Mouse (Mus musculus): ENCODE measurements around the gene Cenps.
"Not testable (repeated sequence)": the region's sequence is repeated elsewhere in the genome, so short reads cannot be mapped to it uniquely, and the experiment has no call there.

Cenps gene

GRCm38 (mm10) chr4:149136982-149137770 is at the start of gene Cenps:
Cenps (minus strand) TSS chr4:149137629.
- peak; percentile 93 for DNase-seq

- peak; percentile 25 for DNase-seq
These were observed 45.3 kb upstream of the Cenps start for GRCm38 (mm10) chr4:149182755-149183154.

DNA sequence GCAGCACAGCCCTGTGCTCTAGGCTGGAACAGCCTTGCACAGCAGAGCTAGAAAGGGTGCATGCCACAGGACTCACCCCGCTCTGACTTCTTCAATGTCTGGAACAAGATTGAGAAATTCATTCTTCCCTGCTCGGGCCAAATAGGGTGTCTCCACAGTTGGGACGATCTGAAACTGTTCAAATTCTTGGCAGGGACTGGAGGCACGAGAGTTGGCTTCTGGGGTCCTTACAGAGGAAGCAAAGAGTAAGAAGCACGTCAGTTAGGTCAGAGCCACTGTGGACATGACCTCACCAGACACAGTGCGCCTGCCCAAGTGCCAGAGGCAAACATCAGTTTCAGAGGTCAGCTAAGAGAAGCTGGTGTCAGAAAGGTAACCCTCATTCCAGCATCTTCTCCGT is 44.8 kb upstream of the Cenps start:
- DNase-seq: no peak

GRCm38 (mm10) chr4:149179573-149179972 is 42.1 kb upstream of the Cenps start:
- DNase-seq: no peak

DNA sequence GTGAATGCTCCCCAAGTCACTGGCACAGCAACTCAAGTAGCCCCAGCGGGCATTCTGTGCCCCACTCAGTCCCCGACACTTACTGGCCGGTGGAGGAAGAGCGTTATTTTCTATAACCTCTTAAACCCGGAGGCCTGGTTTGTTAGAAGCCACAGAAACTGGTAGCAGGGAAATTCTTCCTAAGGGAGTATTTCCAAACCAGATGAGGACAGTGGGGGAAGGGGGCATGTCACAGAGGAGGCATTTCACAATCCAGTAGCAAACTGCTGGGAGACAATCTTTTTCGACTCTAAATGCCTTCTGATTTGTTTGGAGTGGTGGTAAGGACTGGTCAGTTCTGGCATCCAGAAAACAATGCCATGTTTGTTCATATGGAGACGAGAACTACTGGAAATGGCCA is 41.7 kb upstream of the Cenps start:
- DNase-seq: no peak

DNA sequence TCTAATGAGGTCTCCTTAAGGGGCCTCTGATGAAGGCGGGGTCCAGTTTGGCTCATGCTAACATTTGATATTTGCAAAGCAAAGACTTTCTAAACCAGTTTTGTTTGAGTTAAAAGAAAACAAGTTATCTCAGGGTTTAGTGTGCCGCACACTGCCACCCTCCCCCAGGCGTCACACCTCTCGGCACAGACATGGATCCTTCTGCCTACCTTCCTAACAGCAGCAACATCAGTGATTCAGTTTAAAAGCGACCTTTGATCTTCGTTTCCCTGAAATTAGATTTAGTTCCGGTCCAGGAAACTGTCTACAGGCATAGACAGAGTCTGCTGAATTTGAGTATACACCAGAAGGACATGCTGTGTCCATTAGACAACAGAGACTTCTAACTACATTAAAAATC is 40.9 kb upstream of the Cenps start:
- DNase-seq: no peak

DNA sequence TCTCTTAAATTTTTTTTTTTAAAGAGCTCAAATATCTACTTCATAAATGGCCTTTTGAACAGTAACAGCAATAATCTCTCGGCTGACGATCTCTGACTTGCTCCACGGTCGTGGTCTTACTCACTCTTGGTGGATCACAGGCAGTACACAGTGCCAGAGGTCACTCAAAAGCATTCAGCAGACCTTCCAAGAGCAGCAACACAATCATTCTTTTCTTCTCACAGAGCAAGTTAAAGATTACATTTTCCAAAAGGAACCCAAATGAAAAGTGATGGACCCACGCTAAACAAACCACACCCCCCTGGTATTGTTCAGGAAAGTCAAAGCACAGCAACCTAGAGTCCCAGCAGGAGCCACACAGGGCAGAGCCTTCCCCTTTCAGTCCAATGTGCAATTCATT is 39.6 kb upstream of the Cenps start:
- no peak for DNase-seq

GRCm38 (mm10) chr4:149176645-149177044 is 39.2 kb upstream of the Cenps start:
- DNase-seq: no peak

- DNase-seq: no peak
These were observed 36.2 kb upstream of the Cenps start for GRCm38 (mm10) chr4:149173661-149174060.

GRCm38 (mm10) chr4:149172666-149173065 is 35.2 kb upstream of the Cenps start:
- no peak for DNase-seq

DNA sequence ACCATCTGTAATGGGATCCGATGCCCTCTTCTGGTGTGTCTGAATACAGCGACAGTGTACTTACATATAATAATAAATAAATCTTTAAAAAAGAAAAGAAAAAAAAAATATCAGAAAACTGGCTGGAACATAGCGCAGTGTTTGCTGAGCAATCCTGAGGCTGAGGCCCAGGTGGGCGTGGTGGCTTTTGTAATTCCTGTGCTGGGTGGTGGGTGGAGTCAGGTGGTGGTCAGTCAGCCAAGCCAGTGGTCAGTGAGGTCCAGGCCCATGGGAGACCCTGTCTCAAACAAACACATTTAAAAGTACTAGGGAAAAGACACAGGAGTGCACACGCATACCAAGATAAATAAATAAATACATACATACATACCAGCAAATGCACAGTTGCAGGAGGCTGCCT is 34.7 kb upstream of the Cenps start:
- no peak for DNase-seq

- DNase-seq: no peak
These were observed 34.2 kb upstream of the Cenps start for GRCm38 (mm10) chr4:149171581-149171981.

DNA sequence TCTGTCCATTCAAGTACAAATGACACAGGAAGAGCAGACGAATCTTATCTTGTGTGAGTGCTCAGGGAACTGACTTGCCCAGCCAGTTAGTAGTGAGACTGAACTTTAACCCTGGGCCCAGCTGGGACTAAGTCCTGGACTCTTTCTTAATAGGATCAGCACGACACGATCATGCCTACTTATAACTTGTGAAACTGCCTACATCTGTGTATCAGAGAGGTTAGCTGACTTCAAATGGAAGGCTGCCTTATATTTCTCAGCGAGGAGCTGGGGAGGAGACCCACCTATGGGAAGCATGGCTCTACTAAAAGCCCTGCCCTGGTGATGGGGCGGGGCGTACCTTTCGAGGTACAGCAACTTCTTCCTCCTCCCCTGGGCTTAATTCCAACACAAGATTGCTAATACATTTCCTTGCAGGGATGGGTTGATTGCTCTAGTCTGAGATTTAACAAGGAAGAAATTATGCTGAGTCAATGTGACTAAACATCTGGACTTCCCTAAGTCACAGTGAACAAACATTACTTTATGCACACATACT is 33.0 kb upstream of the Cenps start:
- no peak for DNase-seq

- DNase-seq: not testable (repeated sequence)
These were observed 32.5 kb upstream of the Cenps start for GRCm38 (mm10) chr4:149169926-149170325.

- DNase-seq: no peak
These were observed 30.6 kb upstream of the Cenps start for GRCm38 (mm10) chr4:149168016-149168415.

- DNase-seq: peak; percentile 65
These were observed 29.7 kb upstream of the Cenps start for GRCm38 (mm10) chr4:149166957-149167611.

GRCm38 (mm10) chr4:149166215-149166946 is 29.0 kb upstream of the Cenps start, which contains the start of gene Pgd:
Pgd (minus strand) TSS chr4:149166771.
- DNase-seq: peak; percentile 98

DNA sequence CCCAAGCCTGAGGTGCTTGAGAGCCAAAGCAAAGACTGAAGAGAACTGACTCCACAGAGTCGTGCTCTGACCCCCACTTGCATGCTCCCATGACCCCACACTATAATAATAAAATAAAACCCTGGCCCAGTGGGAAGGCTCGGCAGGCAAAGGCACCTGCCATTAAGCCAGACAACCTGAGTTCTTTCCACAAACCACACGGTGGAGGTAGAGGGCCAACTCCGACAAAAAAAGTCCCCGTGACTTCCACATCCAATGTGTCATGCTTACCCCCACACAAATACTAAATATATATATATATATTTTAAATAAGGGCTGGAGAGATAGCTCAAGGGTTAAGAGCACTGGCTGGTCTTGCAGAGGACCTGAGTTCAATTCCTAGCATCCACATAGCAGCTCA is 26.7 kb upstream of the Cenps start:
- no peak for DNase-seq

DNA sequence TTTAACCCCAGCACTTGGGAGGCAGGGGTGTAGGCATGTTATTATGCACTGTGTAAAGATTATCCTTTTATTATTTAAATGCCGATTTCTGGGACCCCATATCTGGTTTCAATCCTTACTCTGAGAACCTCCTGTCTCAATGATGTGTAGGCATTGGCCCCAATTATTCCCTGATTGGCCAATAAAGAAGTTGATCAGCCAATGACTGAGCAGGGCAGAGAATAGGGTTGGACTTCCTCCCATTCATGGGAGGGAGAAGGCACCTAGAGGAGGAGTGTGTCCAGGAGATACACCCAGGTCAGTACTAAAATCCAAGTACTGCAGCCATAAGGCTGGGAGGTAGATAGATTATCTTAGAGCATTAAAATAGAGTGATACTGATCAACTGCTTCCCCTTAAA is 25.8 kb upstream of the Cenps start:
- DNase-seq: no peak

DNA sequence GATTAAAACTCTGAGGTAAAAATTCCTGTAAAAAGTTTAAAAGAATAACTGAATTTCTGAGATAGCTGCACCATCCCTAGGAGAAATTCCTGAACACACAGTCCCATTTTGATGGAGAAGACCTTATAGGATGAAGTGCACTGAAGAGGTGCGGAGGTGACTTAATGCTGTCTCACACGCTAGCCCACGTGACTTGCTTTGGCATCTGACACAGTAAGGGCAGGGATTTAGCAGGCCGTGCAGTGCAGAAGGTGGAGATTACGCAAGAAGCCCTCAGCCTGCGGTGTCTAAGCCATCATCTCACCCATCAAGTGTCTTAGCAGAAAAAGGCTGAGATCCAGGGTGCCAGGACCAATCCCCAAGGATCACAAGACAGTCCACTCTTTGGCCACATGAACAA is 23.7 kb upstream of the Cenps start:
- no peak for DNase-seq

DNA sequence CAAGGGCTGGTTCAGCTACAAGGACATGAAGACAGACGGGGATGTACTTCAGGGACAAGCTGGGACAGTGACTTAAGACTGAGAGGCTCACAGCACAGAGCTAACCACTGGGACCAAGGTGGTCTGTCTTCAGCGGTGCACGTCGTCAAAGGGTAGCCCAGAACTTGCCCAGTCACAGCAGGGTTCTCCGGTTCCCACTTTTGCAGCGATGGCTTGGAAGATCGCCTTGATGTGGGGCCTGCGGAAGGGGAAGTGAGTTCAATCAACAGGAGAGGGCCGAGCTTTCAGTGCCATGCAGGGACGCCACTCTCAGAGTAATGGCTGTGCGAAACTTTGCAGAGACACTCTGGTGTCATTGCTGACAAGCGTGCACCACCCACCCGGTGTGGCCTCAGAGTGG is 22.5 kb upstream of the Cenps start:
- DNase-seq: no peak

DNA sequence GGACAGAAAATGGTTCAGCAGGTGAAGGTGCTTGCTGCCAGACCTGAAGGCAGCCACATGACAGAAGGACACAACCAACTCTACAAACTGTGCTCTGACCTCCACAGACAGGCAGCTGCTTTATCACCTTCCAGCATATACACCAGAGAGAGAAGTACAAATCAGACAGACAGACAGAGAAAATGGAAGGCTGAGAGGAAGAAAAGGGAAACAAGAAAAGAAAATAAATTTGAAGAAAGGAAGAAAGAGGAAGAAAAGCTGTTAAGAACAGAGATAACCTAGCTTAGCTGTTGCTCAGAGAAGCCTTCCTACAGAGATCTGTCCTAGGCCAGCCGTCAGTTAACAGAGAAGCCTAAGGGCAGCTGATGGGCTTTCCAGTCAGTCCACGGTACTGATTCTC is 21.8 kb upstream of the Cenps start:
- no peak for DNase-seq

DNA sequence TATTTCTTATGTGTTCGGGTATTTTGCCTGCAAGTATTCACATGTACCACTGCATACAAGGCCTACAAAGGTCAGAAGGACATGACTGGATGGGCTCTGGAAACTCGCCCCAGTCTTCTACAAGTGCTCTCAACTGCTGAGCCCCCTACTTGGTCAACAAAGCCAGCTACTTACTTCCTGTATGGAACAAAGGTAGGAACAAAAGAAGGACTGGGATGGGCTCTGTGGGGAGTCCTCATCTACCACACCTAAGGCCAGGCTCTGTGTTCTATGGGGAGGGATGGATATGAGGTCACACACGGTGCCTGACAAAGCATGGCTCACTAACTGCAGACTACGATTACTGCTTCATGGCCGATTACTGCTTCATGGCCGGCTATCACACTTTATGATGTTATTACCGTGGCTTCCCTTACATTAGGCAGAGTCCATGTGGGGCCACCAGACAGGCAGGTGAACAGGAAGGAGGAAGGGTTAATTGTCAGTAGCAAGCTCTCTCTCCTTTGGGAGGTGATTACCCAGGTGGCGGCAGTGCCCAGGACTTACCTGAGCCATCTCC is 20.1 kb upstream of the Cenps start:
- no peak for DNase-seq
